Mouse (Mus musculus): ENCODE measurements around the gene Hemk1. TPM values are rescaled to one million over a fixed set of nuclear protein-coding genes. Genes with fewer than 3 reads are reported as not detected.

Gene Hemk1
- polyA plus RNA-seq, 1 experiment from 2014 or later = 9.9 TPM

DNA sequence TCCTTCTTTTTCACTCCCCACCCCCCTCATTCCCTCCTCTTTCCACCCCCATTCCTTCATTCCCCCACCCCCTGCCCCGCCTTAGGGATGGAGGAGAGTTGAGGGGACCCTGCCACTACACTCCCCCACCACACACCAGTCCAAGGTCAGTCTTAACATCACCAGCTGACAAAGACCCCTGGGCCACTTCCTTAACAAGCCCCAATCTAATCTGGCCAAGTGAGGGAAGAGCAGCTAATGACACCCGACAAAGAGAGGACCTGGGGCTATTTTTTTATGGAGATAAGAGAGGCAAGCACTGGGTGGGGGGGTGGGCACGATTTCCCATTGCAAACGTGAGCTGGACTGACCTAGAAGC, 31.9 kb upstream of the Hemk1 start:
- H3K9me3 ChIP-seq (ENCODE audit: control insufficient read depth, low read length) = no peaks in the 10 kb centered on the region
- H3K9ac ChIP-seq (ENCODE audit: low read length) = no peak overlapping the region
- H3K36me3 ChIP-seq (ENCODE audit: control insufficient read depth, insufficient read depth, low read length) = no peaks in the 10 kb centered on the region
- no peaks in the 10 kb centered on the region for H3K27me3 ChIP-seq (ENCODE audit: control insufficient read depth, insufficient read depth, low read length)
- peak; percentile 43; the same call in 1 of the 2 replicates for ATAC-seq (ENCODE audit: low FRiP score)
- H3K4me1 ChIP-seq (ENCODE audit: control insufficient read depth, insufficient read depth, low read length) = peaks cover 3% of the 10 kb centered on the region; the same call in 1 of the 2 replicates
- WGBS = 14% methylated on average over 4 of the region's 4 CpGs
- H3K4me3 ChIP-seq (ENCODE audit: low read depth, low read length) = no peak overlapping the region
- H3K27ac ChIP-seq (ENCODE audit: low read depth, low read length) = no peak overlapping the region
- H3K4me2 ChIP-seq = no peak overlapping the region
- no peak for DNase-seq (ENCODE audit: low spot score, missing footprints)

DNA sequence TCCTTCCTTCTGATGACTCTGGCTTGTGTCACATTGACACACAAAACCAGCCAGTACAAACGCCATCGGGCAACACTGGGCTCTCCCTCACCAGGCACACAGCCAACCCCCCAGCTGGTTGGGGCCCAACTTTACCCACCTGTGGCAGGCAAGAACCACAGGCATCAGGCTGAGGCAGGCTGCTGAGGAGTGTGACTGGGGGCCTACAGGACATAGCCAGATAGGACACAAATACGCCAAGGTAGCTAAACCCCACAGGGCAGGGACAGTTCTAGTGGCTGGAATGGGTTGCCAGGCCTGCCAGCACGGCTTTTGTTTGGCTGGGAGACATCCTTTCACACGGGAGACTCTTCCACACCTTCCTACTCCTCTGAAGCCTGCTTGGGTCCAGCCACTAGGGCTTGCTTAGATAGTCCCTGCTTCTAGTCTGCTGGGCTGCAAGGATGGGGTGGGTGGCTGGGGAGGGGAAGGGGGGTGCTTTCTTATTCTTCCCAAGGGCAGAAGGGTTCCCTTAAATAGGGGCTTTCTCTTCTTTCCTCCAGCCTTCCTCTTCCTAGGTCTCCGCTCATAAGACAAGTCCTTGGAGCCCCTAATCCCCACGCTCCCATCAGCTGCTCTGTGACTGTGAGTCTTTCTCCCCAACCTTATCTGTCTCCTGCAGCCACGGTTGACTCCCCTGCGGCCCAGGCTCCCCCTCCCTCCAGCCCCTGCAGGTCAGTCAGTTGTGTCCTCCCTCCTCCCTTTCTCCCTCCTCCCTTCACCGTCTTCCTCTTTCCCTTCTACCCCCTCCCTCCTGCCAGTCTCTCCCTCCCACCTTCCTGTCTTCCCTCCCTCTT, 31.3 kb upstream of the Hemk1 start:
- no peaks in the 10 kb centered on the region; the same call in 1 of the 2 replicates for H3K4me1 ChIP-seq (ENCODE audit: control insufficient read depth, insufficient read depth, low read length)
- peak overlapping the region; percentile 55 for H3K27ac ChIP-seq (ENCODE audit: low read depth, low read length)
- no peaks in the 10 kb centered on the region for H3K36me3 ChIP-seq (ENCODE audit: control insufficient read depth, insufficient read depth, low read length)
- H3K4me3 ChIP-seq (ENCODE audit: low read depth, low read length) = no peak overlapping the region
- no peaks in the 10 kb centered on the region for H3K9me3 ChIP-seq (ENCODE audit: control insufficient read depth, low read length)
- no peaks in the 10 kb centered on the region for H3K27me3 ChIP-seq (ENCODE audit: control insufficient read depth, insufficient read depth, low read length)
- no peak for DNase-seq (ENCODE audit: low spot score, missing footprints)
- H3K9ac ChIP-seq (ENCODE audit: low read length) = no peak overlapping the region
- ATAC-seq (ENCODE audit: low FRiP score) = peak; percentile 73; the same call in 1 of the 2 replicates
- 36% methylated on average over 10 of the region's 10 CpGs for WGBS
- H3K4me2 ChIP-seq = no peak overlapping the region

DNA sequence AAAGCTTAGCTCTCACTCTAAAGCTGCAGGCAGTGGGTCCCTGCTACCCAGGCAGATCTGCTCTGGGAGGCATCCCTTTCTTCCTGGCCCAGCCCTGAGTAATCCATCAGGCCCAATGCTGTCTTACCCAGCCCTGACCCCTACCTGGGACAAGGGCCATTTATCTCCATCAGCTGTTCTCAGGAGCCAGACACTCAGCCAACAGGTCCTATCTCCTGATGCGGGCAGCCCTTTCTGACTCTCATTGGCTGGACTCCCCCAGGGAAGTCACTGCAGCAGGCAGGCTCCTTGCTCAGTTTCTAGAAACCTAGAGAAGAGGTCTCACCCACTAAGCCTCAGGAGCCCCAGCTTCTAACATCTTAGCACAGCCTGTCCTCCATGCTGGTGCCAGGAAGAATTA, 30.2 kb upstream of the Hemk1 start:
- WGBS = 96% methylated on average over 1 of the region's 1 CpGs
- H3K9me3 ChIP-seq (ENCODE audit: control insufficient read depth, low read length) = no peaks in the 10 kb centered on the region
- H3K36me3 ChIP-seq (ENCODE audit: control insufficient read depth, insufficient read depth, low read length) = no peaks in the 10 kb centered on the region
- no peak overlapping the region for H3K27ac ChIP-seq (ENCODE audit: low read depth, low read length)
- no peak overlapping the region for H3K9ac ChIP-seq (ENCODE audit: low read length)
- ATAC-seq (ENCODE audit: low FRiP score) = no peak
- no peaks in the 10 kb centered on the region for H3K27me3 ChIP-seq (ENCODE audit: control insufficient read depth, insufficient read depth, low read length)
- H3K4me1 ChIP-seq (ENCODE audit: control insufficient read depth, insufficient read depth, low read length) = no peaks in the 10 kb centered on the region
- no peak for DNase-seq (ENCODE audit: low spot score, missing footprints)
- no peak overlapping the region for H3K4me3 ChIP-seq (ENCODE audit: low read depth, low read length)
- H3K4me2 ChIP-seq = no peak overlapping the region

DNA sequence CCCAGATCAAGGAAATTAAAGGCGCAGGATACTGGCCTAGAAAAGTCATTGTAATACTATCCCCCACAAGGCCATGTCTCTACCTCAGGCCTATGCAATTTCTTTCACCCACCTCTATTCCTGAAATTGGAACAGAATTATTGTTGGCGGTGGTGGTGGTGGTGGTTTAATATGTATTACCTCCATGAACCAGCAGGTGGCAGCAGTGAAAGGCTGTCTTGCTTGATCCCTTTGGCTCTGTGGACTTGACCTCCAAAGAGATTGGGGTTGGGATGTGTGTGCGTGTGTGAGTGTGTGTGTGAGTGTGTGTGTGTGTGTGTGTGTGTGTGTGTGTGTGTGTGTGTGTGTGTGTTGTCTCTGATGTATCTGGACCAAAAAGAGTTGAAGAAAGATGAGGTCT, 28.5 kb upstream of the Hemk1 start:
- WGBS = 6% methylated on average over 3 of the region's 3 CpGs
- Histone ChIP-seq H3K4me3 (ENCODE audit: low read depth, low read length) (no peak overlapping the region), H3K9ac (ENCODE audit: low read length) (no peak overlapping the region), H3K4me1 (ENCODE audit: control insufficient read depth, insufficient read depth, low read length) (no peaks in the 10 kb centered on the region), H3K27ac (ENCODE audit: low read depth, low read length) (no peak overlapping the region), H3K9me3 (ENCODE audit: control insufficient read depth, low read length) (no peaks in the 10 kb centered on the region), H3K36me3 (ENCODE audit: control insufficient read depth, insufficient read depth, low read length) (no peaks in the 10 kb centered on the region), H3K27me3 (ENCODE audit: control insufficient read depth, insufficient read depth, low read length) (no peaks in the 10 kb centered on the region), H3K4me2 (no peak overlapping the region)
- ATAC-seq (ENCODE audit: low FRiP score) = peak; percentile 25; the same call in 1 of the 2 replicates
- DNase-seq (ENCODE audit: low spot score, missing footprints) = peak; percentile 98

DNA sequence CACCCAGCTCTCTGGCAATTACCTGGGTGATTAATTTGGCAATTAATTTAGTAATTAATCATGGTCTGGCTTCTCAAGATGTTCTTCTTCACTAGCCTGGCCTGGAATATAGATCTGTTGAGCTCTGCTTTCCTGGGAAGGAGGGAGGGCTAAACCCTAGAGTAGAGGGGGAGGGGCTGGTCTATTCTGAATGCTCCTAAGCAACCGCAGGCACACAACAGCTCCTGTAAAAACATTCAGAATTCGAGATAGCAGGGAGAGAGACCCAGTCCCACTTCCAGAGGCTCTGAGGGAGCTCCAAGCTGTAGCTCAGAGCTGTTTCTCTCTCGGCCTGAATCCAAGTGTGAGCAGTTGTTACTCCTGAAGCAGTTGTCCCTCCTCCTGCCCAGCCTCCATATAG, 22.8 kb upstream of the Hemk1 start:
- no peaks in the 10 kb centered on the region for H3K36me3 ChIP-seq (ENCODE audit: control insufficient read depth, insufficient read depth, low read length)
- no peak overlapping the region for H3K4me3 ChIP-seq (ENCODE audit: low read depth, low read length)
- peaks cover 2% of the 10 kb centered on the region; the same call in 1 of the 2 replicates for H3K27me3 ChIP-seq (ENCODE audit: control insufficient read depth, insufficient read depth, low read length)
- H3K4me1 ChIP-seq (ENCODE audit: control insufficient read depth, insufficient read depth, low read length) = no peaks in the 10 kb centered on the region
- ATAC-seq (ENCODE audit: low FRiP score) (no peak), DNase-seq (ENCODE audit: low spot score, missing footprints) (no peak)
- no peak overlapping the region for H3K4me2 ChIP-seq
- no peak overlapping the region for H3K9ac ChIP-seq (ENCODE audit: low read length)
- no peaks in the 10 kb centered on the region for H3K9me3 ChIP-seq (ENCODE audit: control insufficient read depth, low read length)
- H3K27ac ChIP-seq (ENCODE audit: low read depth, low read length) = no peak overlapping the region; the same call in 1 of the 2 replicates
- 17% methylated on average over 3 of the region's 3 CpGs for WGBS

DNA sequence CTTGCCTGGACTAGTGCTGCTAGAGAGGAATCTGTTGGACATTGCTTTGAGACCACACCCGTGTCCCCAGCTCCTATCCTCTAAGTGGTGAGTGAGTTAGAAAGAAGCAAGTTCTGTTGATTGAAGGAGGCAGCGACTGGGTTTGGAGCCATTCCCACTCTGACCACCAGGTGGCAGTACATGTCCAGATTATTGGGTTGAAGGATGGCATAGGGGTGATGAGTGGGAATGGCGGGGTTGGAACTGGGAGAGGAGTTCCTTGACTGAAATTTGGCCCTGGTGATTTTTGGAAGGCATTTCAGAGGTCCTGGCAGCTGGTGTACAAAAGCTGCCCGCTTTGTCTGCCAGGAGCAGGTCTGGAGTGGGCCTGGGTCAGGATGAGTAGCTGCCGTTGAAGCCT, 19.5 kb upstream of the Hemk1 start:
- H3K27ac ChIP-seq (ENCODE audit: low read depth, low read length) = no peak overlapping the region
- peaks cover 2% of the 10 kb centered on the region; the same call in 1 of the 2 replicates for H3K27me3 ChIP-seq (ENCODE audit: control insufficient read depth, insufficient read depth, low read length)
- H3K9me3 ChIP-seq (ENCODE audit: control insufficient read depth, low read length) = no peaks in the 10 kb centered on the region
- peak; percentile 99 for DNase-seq (ENCODE audit: low spot score, missing footprints)
- peak; percentile 38; the same call in 1 of the 2 replicates for ATAC-seq (ENCODE audit: low FRiP score)
- no peak overlapping the region for H3K4me2 ChIP-seq
- WGBS = 21% methylated on average over 5 of the region's 5 CpGs
- H3K4me3 ChIP-seq (ENCODE audit: low read depth, low read length) = no peak overlapping the region
- H3K9ac ChIP-seq (ENCODE audit: low read length) = no peak overlapping the region
- H3K36me3 ChIP-seq (ENCODE audit: control insufficient read depth, insufficient read depth, low read length) = no peaks in the 10 kb centered on the region
- no peaks in the 10 kb centered on the region for H3K4me1 ChIP-seq (ENCODE audit: control insufficient read depth, insufficient read depth, low read length)

DNA sequence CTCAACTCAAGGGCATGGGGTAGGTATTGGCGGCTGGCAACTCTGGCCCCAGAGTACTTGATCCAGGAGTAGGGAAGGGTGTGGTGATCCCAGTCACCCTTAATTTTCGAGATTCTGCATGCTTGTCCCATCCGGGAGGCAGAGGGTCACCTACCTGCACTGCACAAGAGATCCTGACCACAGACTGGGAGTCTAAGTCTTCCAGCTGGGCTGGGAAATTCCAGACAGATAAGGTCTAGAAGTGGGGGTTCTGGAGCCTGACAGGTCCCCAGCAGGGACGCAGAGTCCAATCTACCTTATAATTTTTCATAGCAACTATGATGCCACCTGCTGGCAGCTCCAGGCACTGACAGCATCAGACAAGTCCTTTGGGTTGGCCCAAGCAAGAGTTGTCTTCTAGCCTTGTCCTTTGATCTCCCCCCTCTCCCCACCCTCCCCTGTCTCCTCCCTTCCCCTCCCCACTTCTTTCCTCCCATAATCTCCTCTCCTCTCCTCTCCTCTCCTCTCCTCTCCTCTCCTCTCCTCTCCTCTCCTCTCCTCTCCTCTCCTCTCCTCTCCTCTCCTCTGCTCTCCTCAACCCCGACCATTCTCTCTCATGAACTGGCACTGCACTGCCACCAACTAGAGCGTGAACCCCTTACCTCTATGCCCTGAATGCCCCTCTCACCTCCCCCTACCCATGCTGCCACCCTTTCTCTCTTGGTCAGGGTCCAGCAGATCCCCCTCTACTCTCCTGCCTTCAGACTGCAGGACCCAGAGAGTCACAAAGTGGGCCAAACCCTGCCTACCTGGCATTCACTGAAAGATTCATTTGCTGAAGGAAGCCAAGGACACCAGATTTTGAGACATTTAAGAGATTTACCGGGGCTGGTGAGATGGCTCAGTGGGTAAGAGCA, 18.0 kb upstream of the Hemk1 start:
- ATAC-seq (ENCODE audit: low FRiP score) = no peak
- H3K36me3 ChIP-seq (ENCODE audit: control insufficient read depth, insufficient read depth, low read length) = no peaks in the 10 kb centered on the region
- H3K4me1 ChIP-seq (ENCODE audit: control insufficient read depth, insufficient read depth, low read length) = no peaks in the 10 kb centered on the region
- H3K27me3 ChIP-seq (ENCODE audit: control insufficient read depth, insufficient read depth, low read length) = peaks cover 2% of the 10 kb centered on the region; the same call in 1 of the 2 replicates
- no peak overlapping the region for H3K27ac ChIP-seq (ENCODE audit: low read depth, low read length)
- WGBS = 56% methylated on average over 7 of the region's 7 CpGs
- DNase-seq (ENCODE audit: low spot score, missing footprints) = no peak
- no peak overlapping the region for H3K4me3 ChIP-seq (ENCODE audit: low read depth, low read length)
- no peak overlapping the region for H3K4me2 ChIP-seq
- no peaks in the 10 kb centered on the region for H3K9me3 ChIP-seq (ENCODE audit: control insufficient read depth, low read length)
- no peak overlapping the region for H3K9ac ChIP-seq (ENCODE audit: low read length)

DNA sequence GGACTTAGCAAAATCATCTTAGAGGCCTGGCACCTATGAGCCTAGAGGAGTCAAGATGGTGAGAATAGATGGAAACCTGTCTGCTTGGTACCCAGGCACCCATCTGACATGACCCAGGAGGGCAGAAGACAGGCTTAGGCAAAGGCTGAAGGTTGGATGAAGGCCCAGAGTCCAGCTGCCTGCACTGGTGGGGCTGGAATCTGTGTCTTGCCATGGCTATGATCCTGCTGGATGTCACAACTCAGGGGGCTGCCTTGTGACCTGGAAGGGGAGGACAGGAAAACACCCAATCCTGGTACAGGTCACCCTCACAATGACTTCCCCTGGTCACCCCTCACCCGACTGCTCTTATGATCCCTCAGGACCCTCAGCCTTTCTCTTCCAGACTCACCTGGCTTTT, 16.7 kb upstream of the Hemk1 start:
- Histone ChIP-seq H3K4me2 (no peak overlapping the region), H3K27ac (ENCODE audit: low read depth, low read length) (no peak overlapping the region), H3K36me3 (ENCODE audit: control insufficient read depth, insufficient read depth, low read length) (no peaks in the 10 kb centered on the region), H3K27me3 (ENCODE audit: control insufficient read depth, insufficient read depth, low read length) (peaks cover 2% of the 10 kb centered on the region; the same call in 1 of the 2 replicates), H3K9ac (ENCODE audit: low read length) (no peak overlapping the region), H3K4me1 (ENCODE audit: control insufficient read depth, insufficient read depth, low read length) (no peaks in the 10 kb centered on the region), H3K9me3 (ENCODE audit: control insufficient read depth, low read length) (no peaks in the 10 kb centered on the region), H3K4me3 (ENCODE audit: low read depth, low read length) (no peak overlapping the region)
- 79% methylated on average over 1 of the region's 1 CpGs for WGBS
- DNase-seq (ENCODE audit: low spot score, missing footprints) (no peak), ATAC-seq (ENCODE audit: low FRiP score) (no peak)

DNA sequence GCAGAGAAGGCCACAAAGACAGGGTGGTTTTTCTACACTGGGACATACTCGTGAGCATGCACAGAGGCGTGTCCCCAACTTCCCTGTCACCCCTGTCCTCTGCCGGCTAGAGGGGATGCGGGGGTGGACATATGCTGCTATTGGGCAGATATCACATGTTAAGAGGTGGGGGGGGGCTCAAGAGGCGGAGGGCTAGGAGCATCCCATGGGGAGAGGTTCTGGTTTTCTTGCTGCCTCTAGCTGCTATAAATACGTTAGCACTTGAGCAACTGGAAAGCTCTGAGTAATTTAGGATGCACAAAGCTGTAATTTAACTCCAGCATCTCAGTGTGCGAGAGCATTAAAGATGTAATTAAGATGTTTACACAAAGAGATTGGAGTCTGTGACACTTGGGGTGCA, 11.2 kb upstream of the Hemk1 start:
- H3K27ac ChIP-seq (ENCODE audit: low read depth, low read length) = no peak overlapping the region
- H3K9me3 ChIP-seq (ENCODE audit: control insufficient read depth, low read length) = no peaks in the 10 kb centered on the region
- H3K27me3 ChIP-seq (ENCODE audit: control insufficient read depth, insufficient read depth, low read length) = no peaks in the 10 kb centered on the region
- H3K4me1 ChIP-seq (ENCODE audit: control insufficient read depth, insufficient read depth, low read length) = no peaks in the 10 kb centered on the region
- no peak for ATAC-seq (ENCODE audit: low FRiP score)
- WGBS = 69% methylated on average over 7 of the region's 7 CpGs
- H3K4me2 ChIP-seq = no peak overlapping the region
- H3K9ac ChIP-seq (ENCODE audit: low read length) = no peak overlapping the region
- no peak overlapping the region for H3K4me3 ChIP-seq (ENCODE audit: low read depth, low read length)
- peak; percentile 61 for DNase-seq (ENCODE audit: low spot score, missing footprints)
- H3K36me3 ChIP-seq (ENCODE audit: control insufficient read depth, insufficient read depth, low read length) = no peaks in the 10 kb centered on the region

Data from midbrain, embryonic 11.5 days (tissue).